In the genomic region with DNA sequence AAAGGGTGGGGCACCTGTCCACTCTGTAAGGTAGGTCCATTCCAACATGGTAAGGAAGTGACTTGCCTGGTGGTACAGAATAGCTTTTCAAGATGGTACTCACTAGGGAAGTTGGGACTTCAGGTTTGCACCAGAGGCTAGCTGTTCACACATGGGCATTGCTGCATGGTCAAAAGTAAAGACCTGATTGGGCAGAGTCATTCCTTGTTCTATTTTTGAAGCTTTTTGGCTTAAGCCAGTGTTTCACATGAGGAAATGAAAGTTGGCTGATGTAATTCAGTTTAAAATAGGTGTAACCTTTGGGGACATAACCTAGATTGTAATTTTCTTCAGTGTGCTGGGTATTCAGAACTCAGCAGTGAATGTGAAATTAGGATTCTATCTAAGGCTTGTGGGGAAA, we compare ENCODE assay signal across 17 mouse cellular contexts. TPM values are rescaled to one million over a fixed set of nuclear protein-coding genes. Genes with fewer than 3 reads are reported as not detected.
DNase-seq lines count a peak whose midpoint lies in the region; ATAC-seq and TF ChIP-seq lines count a peak whose summit lies in the region.
"Had no signal": no experiment of that assay in that cellular context is flagged by ENCODE, and none has a peak within 500 bp of the region (broad histone marks: within the 10 kb centered on the region; RNA-seq: fewer than 3 reads in every experiment).

No protein-coding gene starts in this region.

- TF ChIP-seq CTCF in CH12.LX (conservative IDR thresholded peaks at IDR 0.05 in 1 of 2, IDR thresholded peaks at IDR 0.05 in 1 of 2; ENCODE audit: low read depth in 2 of 2, low read length in 2 of 2): no peak

- dilution Hi-C loops in CH12.LX (cut with MboI; ENCODE audit: extremely low pct_ligation_motif_present, extremely low pct_unique_long_range_greater_than_20kb, low sequenced_read_pairs): no loop called here

- in situ Hi-C loops in CH12.LX (cut with MboI; ENCODE audit: low pct_ligation_motif_present, low pct_unique_long_range_greater_than_20kb, low sequenced_read_pairs): no loop called here

- TF ChIP-seq EP300 in CH12.LX (IDR thresholded peaks at IDR 0.05; ENCODE audit: low read length): peak; percentile 95

- H3K4me3 ChIP-seq in hindbrain, embryonic 13.5 days: no peak overlapping the region
- H3K4me3 ChIP-seq in hindbrain, embryonic 12.5 days: no peak overlapping the region
- peak overlapping the region in 2 of 3 experiments; percentile 34 to 46 for H3K4me3 ChIP-seq in CH12.LX (replicated peaks in 1 of 3; ENCODE audit: low read depth in 2 of 3, low read length in 2 of 3, poor library complexity in 1 of 3)
- H3K4me3 ChIP-seq: embryonic facial prominence, embryonic 12.5 days; forebrain, embryonic 12.5 days; hindbrain, embryonic 10.5 days; limb, embryonic 13.5 days; lung, embryonic 15.5 days had no signal

- H3K9ac ChIP-seq in hindbrain, embryonic 13.5 days: peak overlapping the region; percentile 11; the same call in 1 of the 2 replicates
- H3K9ac ChIP-seq in hindbrain, embryonic 12.5 days: no peak overlapping the region
- H3K9ac ChIP-seq in CH12.LX (ENCODE audit: insufficient read depth, low read depth): peak overlapping the region; percentile 99
- H3K9ac ChIP-seq: embryonic facial prominence, embryonic 12.5 days; limb, embryonic 13.5 days; lung, embryonic 15.5 days had no signal

- H3K4me1 ChIP-seq in hindbrain, embryonic 13.5 days (replicated peaks): peaks cover 43% of the 10 kb centered on the region
- H3K4me1 ChIP-seq in hindbrain, embryonic 12.5 days: peaks cover 29% of the 10 kb centered on the region
- H3K4me1 ChIP-seq in CH12.LX (ENCODE audit: control insufficient read depth in 1 of 2, insufficient read depth in 2 of 2): peaks cover 6 to 57% of the 10 kb centered on the region in 2 experiments

- peaks cover 43% of the 10 kb centered on the region for H3K36me3 ChIP-seq in hindbrain, embryonic 13.5 days
- peaks cover 38% of the 10 kb centered on the region for H3K36me3 ChIP-seq in hindbrain, embryonic 12.5 days
- peaks cover 34 to 50% of the 10 kb centered on the region in 2 experiments for H3K36me3 ChIP-seq in CH12.LX (replicated peaks in 1 of 2; ENCODE audit: control insufficient read depth in 1 of 2, insufficient read depth in 1 of 2, low read length in 1 of 2)

- no peaks in the 10 kb centered on the region for H3K9me3 ChIP-seq in hindbrain, embryonic 13.5 days
- H3K9me3 ChIP-seq in hindbrain, embryonic 12.5 days (replicated peaks): no peaks in the 10 kb centered on the region
- H3K9me3 ChIP-seq in CH12.LX (replicated peaks; ENCODE audit: low read length): no peaks in the 10 kb centered on the region
- H3K9me3 ChIP-seq: embryonic facial prominence, embryonic 12.5 days; forebrain, embryonic 12.5 days; hindbrain, embryonic 10.5 days; limb, embryonic 13.5 days; lung, embryonic 15.5 days had no signal

- H3K79me2 ChIP-seq in CH12.LX (replicated peaks; ENCODE audit: control insufficient read depth, extremely low read depth, insufficient read depth, poor library complexity, severe bottlenecking): peaks cover 60% of the 10 kb centered on the region

- H3K27me3 ChIP-seq in hindbrain, embryonic 13.5 days: no peaks in the 10 kb centered on the region
- H3K27me3 ChIP-seq in hindbrain, embryonic 12.5 days: no peaks in the 10 kb centered on the region
- H3K27me3 ChIP-seq in CH12.LX (replicated peaks): no peaks in the 10 kb centered on the region
- H3K27me3 ChIP-seq: embryonic facial prominence, embryonic 12.5 days; forebrain, embryonic 12.5 days; limb, embryonic 13.5 days; lung, embryonic 15.5 days had no signal

- DNase-seq in 416B (ENCODE audit: low read depth) (peak; percentile 63), CH12.LX (ENCODE audit: extremely low read depth) (peak; percentile 92)
- no peak for DNase-seq in left cerebral cortex, adult 11 months (ENCODE audit: low spot score)
- no peak for DNase-seq in thymus, postnatal 36 days
- DNase-seq: cerebellum, postnatal 10 days; kidney, postnatal 36 days; midbrain, embryonic 14.5 days; thymus, postnatal 25 days had no signal

- no peak overlapping the region for H3K27ac ChIP-seq in hindbrain, embryonic 13.5 days
- no peak overlapping the region for H3K27ac ChIP-seq in hindbrain, embryonic 12.5 days
- peak overlapping the region; percentile 100 for H3K27ac ChIP-seq in CH12.LX (ENCODE audit: insufficient read depth, low read depth)
- H3K27ac ChIP-seq: embryonic facial prominence, embryonic 12.5 days; forebrain, embryonic 12.5 days; hindbrain, embryonic 10.5 days; limb, embryonic 13.5 days; lung, embryonic 15.5 days had no signal

- TF ChIP-seq RAD21 in CH12.LX (IDR thresholded peaks at IDR 0.05; ENCODE audit: low read depth, low read length): no peak

- TF ChIP-seq POLR2A in CH12.LX (IDR thresholded peaks at IDR 0.05; ENCODE audit: low read depth, low read length): no peak

- no peak overlapping the region for H3K4me2 ChIP-seq in hindbrain, embryonic 13.5 days
- no peak overlapping the region for H3K4me2 ChIP-seq in hindbrain, embryonic 12.5 days (replicated peaks)
- H3K4me2 ChIP-seq in CH12.LX (ENCODE audit: insufficient read depth, low read depth, poor library complexity, severe bottlenecking): peak overlapping the region; percentile 97
- H3K4me2 ChIP-seq: embryonic facial prominence, embryonic 12.5 days; forebrain, embryonic 12.5 days; limb, embryonic 13.5 days; lung, embryonic 15.5 days had no signal

- no peak for ATAC-seq in hindbrain, embryonic 13.5 days (ENCODE audit: low FRiP score)
- ATAC-seq in hindbrain, embryonic 12.5 days (ENCODE audit: low FRiP score): no peak
- peak; percentile 41 for ATAC-seq in megakaryocyte, adult 5-6 weeks (ENCODE audit: poor library complexity, severe bottlenecking)
- ATAC-seq: intestine, postnatal 0 days had no signal

TF ChIP-seq in CH12.LX, 34 proteins besides CTCF, POLR2A, EP300 and RAD21 (continues in another document):
- TF ChIP-seq MAX (IDR thresholded peaks at IDR 0.05; ENCODE audit: low read length) (peak; percentile 71), TCF12 (IDR thresholded peaks at IDR 0.05; ENCODE audit: low read depth, low read length) (peak; percentile 66), PAX5 (IDR thresholded peaks at IDR 0.05; ENCODE audit: low read length) (no peak), ZNF384 (IDR thresholded peaks at IDR 0.05; ENCODE audit: low read depth, low read length) (no peak; the same call in 1 of the 2 replicates), MAZ (IDR thresholded peaks at IDR 0.05; ENCODE audit: low read depth, low read length) (no peak; the same call in 1 of the 2 replicates), RCOR1 (conservative IDR thresholded peaks at IDR 0.05; ENCODE audit: low read depth, low read length) (no peak), JUND (conservative IDR thresholded peaks at IDR 0.05; ENCODE audit: low read depth, low read length) (peak; percentile 96), ZMIZ1 (IDR thresholded peaks at IDR 0.05; ENCODE audit: low read depth, low read length) (peak; percentile 59), MEF2A (IDR thresholded peaks at IDR 0.05; ENCODE audit: borderline replicate concordance, low read depth, low read length) (peak; percentile 100), ZC3H11A (IDR thresholded peaks at IDR 0.05; ENCODE audit: low read depth, low read length) (no peak), ELF1 (IDR thresholded peaks at IDR 0.05; ENCODE audit: low read depth, low read length) (peak; percentile 61), MYC (IDR thresholded peaks at IDR 0.05; ENCODE audit: low read depth, low read length) (peak; percentile 81; the same call in 1 of the 2 replicates), ZKSCAN1 (IDR thresholded peaks at IDR 0.05; ENCODE audit: borderline replicate concordance, low read depth, low read length) (no peak), NELFE (IDR thresholded peaks at IDR 0.05; ENCODE audit: low read depth, low read length) (no peak; the same call in 1 of the 2 replicates), CHD1 (IDR thresholded peaks at IDR 0.05; ENCODE audit: low read depth, low read length) (no peak), SIN3A (IDR thresholded peaks at IDR 0.05; ENCODE audit: low read length) (peak; percentile 75; the same call in 1 of the 2 replicates), JUN (IDR thresholded peaks at IDR 0.05; ENCODE audit: insufficient read depth, low read depth, low read length) (peak; percentile 99), POLR2AphosphoS2 (IDR thresholded peaks at IDR 0.05; ENCODE audit: low read depth, low read length) (no peak)

RNA-seq across cellular contexts. Expression of gene Rpl35, which starts 5.8 kb away (rescaled TPM):
- 721 and 760 TPM in 2 replicates for polyA plus RNA-seq in hindbrain, embryonic 13.5 days (2015; fragmentation: Nextera tagmentation; extraction: Ambion mirVana)
- polyA plus RNA-seq in hindbrain, embryonic 12.5 days (2016; fragmentation: Nextera tagmentation; extraction: Ambion mirVana): 899 and 939 TPM in 2 replicates
- 2,171 and 2,515 TPM in 2 replicates for total RNA-seq in CH12.LX (2012; rRNA removed)
- total RNA-seq in CH12.LX (2014; rRNA removed): 976 and 984 TPM in 2 replicates
- polyA plus RNA-seq in CH12.LX (2012; ENCODE audit: insufficient read length, low read depth): 649 and 718 TPM in 2 replicates
- 377 and 387 TPM in 2 replicates for total RNA-seq in megakaryocyte, adult 5-6 weeks (2015)
- 757 and 843 TPM in 2 replicates for total RNA-seq in megakaryocyte, adult 5-6 weeks (2017)

RNA-seq across cellular contexts. Expression of gene Arpc5l, which starts 6.1 kb away (rescaled TPM):
- polyA plus RNA-seq in hindbrain, embryonic 13.5 days (2015; fragmentation: Nextera tagmentation; extraction: Ambion mirVana): 135 TPM in 2 replicates
- 127 and 129 TPM in 2 replicates for polyA plus RNA-seq in hindbrain, embryonic 12.5 days (2016; fragmentation: Nextera tagmentation; extraction: Ambion mirVana)
- total RNA-seq in CH12.LX (2012; rRNA removed) (139 and 148 TPM in 2 replicates), CH12.LX (2014; rRNA removed) (300 and 309 TPM in 2 replicates)
- polyA plus RNA-seq in CH12.LX (2012; ENCODE audit: insufficient read length, low read depth): 212 and 219 TPM in 2 replicates
- total RNA-seq in megakaryocyte, adult 5-6 weeks (2015): 65.4 and 69.5 TPM in 2 replicates
- total RNA-seq in megakaryocyte, adult 5-6 weeks (2017): 38.7 and 49.5 TPM in 2 replicates

RNA-seq across cellular contexts. Expression of gene Wdr38, which starts 14.0 kb away (rescaled TPM):
- 1.8 and 1.9 TPM in 2 replicates for polyA plus RNA-seq in hindbrain, embryonic 13.5 days (2015; fragmentation: Nextera tagmentation; extraction: Ambion mirVana)
- polyA plus RNA-seq in hindbrain, embryonic 12.5 days (2016; fragmentation: Nextera tagmentation; extraction: Ambion mirVana): 2.1 and 2.2 TPM in 2 replicates
- total RNA-seq in CH12.LX (2012; rRNA removed) (1.0 and 1.1 TPM in 2 replicates), CH12.LX (2014; rRNA removed) (0.19 and 0.28 TPM in 2 replicates)
- polyA plus RNA-seq in CH12.LX (2012; ENCODE audit: insufficient read length, low read depth): 0.40 and 0.63 TPM in 2 replicates
- 0.29 and 0.34 TPM in 2 replicates for total RNA-seq in megakaryocyte, adult 5-6 weeks (2015)
- total RNA-seq in megakaryocyte, adult 5-6 weeks (2017): 0.16 and 0.84 TPM in 2 replicates

RNA-seq across cellular contexts. Expression of gene Golga1, which starts 54.1 kb away (rescaled TPM):
- 35.4 and 35.5 TPM in 2 replicates for polyA plus RNA-seq in hindbrain, embryonic 13.5 days (2015; fragmentation: Nextera tagmentation; extraction: Ambion mirVana)
- 35.1 and 39.0 TPM in 2 replicates for polyA plus RNA-seq in hindbrain, embryonic 12.5 days (2016; fragmentation: Nextera tagmentation; extraction: Ambion mirVana)
- total RNA-seq in CH12.LX (2012; rRNA removed): 7.8 and 8.8 TPM in 2 replicates
- total RNA-seq in CH12.LX (2014; rRNA removed): 8.2 and 8.6 TPM in 2 replicates
- 10.1 and 11.5 TPM in 2 replicates for polyA plus RNA-seq in CH12.LX (2012; ENCODE audit: insufficient read length, low read depth)
- total RNA-seq in megakaryocyte, adult 5-6 weeks (2015): 10.4 and 11.8 TPM in 2 replicates
- 22.1 and 24.6 TPM in 2 replicates for total RNA-seq in megakaryocyte, adult 5-6 weeks (2017)

Comparison
In these comparisons a context has a peak if more than half of its experiments do, and no peak if none do; other contexts are left out.
1. H3K4me3 ChIP-seq: peak in CH12.LX (2 of 3); none in hindbrain, embryonic 13.5 days (single experiment) and hindbrain, embryonic 12.5 days (single experiment).
2. DNase-seq: peak in 416B (single experiment) and CH12.LX (single experiment); none in left cerebral cortex, adult 11 months (single experiment) and thymus, postnatal 36 days (0 of 2).